Mouse (Mus musculus): ENCODE measurements around the gene Gm17359. TPM values are rescaled to one million over a fixed set of nuclear protein-coding genes. Genes with fewer than 3 reads are reported as not detected.

Gene Gm17359
- polyA plus RNA-seq, 1 experiment = not detected

DNA sequence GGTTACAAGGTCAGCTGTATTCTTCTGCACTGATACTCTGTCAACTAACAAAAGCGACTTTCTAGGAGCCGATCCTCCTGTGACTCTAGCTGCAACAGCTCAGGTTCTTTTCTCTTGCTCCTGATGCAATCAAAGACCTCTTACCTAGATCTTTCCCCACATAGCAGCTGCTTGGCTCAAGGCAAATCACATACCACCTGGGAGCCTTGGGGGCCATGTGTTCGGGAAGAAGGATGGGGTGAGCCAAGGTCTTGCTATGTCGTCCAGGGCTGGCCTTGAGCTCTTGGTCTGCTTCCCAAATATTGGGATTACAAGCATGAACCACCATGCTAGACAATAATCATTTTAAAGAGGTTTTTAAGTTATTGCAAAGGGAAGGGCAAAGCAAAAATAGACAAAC lies 39.2 kb upstream of the Gm17359 start:
- H3K27ac ChIP-seq (ENCODE audit: control insufficient read depth, insufficient read depth, low read depth, low read length, poor library complexity) = no peak overlapping the region
- WGBS = 86% methylated on average over 4 of the region's 4 CpGs
- no peaks in the 10 kb centered on the region for H3K4me1 ChIP-seq (ENCODE audit: control insufficient read depth, insufficient read depth, low read length)
- H3K4me3 ChIP-seq (replicated peaks; ENCODE audit: control insufficient read depth, low read depth, low read length) = no peak overlapping the region
- no peak for TF ChIP-seq POLR2A (IDR thresholded peaks at IDR 0.05; ENCODE audit: borderline replicate concordance, control insufficient read depth, low read depth, low read length)
- TF ChIP-seq CTCF (IDR thresholded peaks at IDR 0.05; ENCODE audit: control insufficient read depth, insufficient read depth, low read length) = no peak

DNA sequence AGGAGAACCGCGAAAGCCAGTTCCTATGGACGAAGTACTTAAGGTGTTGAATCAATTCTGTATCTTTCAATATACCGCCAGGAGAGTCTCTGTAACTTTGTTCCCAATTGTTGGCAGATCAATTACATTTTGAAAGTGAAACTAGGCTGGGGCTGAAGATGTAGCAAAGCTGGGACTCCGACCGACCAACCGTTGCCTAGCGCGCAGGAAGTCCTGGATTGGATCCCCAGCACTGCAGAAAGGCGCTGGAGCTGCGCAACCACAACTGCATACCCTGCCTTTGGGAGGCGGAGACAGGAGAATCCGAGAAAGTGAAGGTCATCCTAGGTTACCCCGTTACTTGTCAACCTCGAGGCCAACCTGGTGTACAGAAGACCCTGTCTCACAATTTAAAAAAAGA lies 37.1 kb upstream of the Gm17359 start:
- H3K27ac ChIP-seq (ENCODE audit: control insufficient read depth, insufficient read depth, low read depth, low read length, poor library complexity) = no peak overlapping the region
- H3K4me1 ChIP-seq (ENCODE audit: control insufficient read depth, insufficient read depth, low read length) = no peaks in the 10 kb centered on the region
- TF ChIP-seq CTCF (IDR thresholded peaks at IDR 0.05; ENCODE audit: control insufficient read depth, insufficient read depth, low read length) (no peak), POLR2A (IDR thresholded peaks at IDR 0.05; ENCODE audit: borderline replicate concordance, control insufficient read depth, low read depth, low read length) (no peak)
- H3K4me3 ChIP-seq (replicated peaks; ENCODE audit: control insufficient read depth, low read depth, low read length) = no peak overlapping the region
- WGBS = 89% methylated on average over 15 of the region's 15 CpGs

DNA sequence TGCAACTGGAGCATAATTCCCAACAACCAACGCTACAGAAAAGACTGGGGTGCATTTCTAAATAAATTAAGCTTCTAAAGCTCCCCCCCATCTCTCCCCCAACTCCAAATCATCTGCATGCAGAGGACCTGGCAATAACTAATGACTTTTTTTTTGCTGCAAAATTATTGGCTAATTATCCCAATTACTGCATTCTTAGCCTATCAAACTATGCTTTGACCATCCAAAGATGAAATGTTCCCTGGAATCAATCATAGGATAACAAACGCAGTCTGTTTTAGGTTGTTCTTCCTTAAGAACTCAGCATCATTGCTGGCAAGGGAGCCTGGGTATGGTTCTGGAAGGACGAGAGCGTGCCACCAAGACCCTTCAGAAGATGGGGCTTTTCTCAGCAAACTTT lies 27.9 kb upstream of the Gm17359 start:
- no peak overlapping the region for H3K27ac ChIP-seq (ENCODE audit: control insufficient read depth, insufficient read depth, low read depth, low read length, poor library complexity)
- no peak for TF ChIP-seq CTCF (IDR thresholded peaks at IDR 0.05; ENCODE audit: control insufficient read depth, insufficient read depth, low read length)
- TF ChIP-seq POLR2A (IDR thresholded peaks at IDR 0.05; ENCODE audit: borderline replicate concordance, control insufficient read depth, low read depth, low read length) = no peak
- 79% methylated on average over 4 of the region's 4 CpGs for WGBS
- no peak overlapping the region for H3K4me3 ChIP-seq (replicated peaks; ENCODE audit: control insufficient read depth, low read depth, low read length)
- H3K4me1 ChIP-seq (ENCODE audit: control insufficient read depth, insufficient read depth, low read length) = no peaks in the 10 kb centered on the region

DNA sequence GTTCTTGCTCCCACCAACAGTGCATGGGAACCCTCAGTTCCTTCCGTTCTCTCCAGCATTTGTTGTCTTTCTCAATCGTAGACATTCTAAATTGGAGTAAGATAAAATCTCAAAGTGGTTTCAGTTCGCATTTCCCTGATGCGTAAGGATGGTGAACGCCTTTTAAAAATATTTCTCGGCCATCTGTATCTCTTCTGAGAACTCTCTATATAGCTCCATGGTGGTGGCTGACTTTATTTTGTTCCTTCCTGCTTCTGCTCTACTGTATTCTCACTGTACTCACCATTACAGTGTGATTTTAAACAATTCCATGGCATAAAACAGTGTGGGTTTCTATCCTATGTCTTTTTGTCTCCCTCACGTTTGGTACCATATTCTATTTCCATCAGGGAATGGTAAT lies 26.3 kb upstream of the Gm17359 start:
- TF ChIP-seq POLR2A (IDR thresholded peaks at IDR 0.05; ENCODE audit: borderline replicate concordance, control insufficient read depth, low read depth, low read length) = no peak
- TF ChIP-seq CTCF (IDR thresholded peaks at IDR 0.05; ENCODE audit: control insufficient read depth, insufficient read depth, low read length) = no peak
- no peak overlapping the region for H3K27ac ChIP-seq (ENCODE audit: control insufficient read depth, insufficient read depth, low read depth, low read length, poor library complexity)
- 61% methylated on average over 7 of the region's 7 CpGs for WGBS
- no peak overlapping the region for H3K4me3 ChIP-seq (replicated peaks; ENCODE audit: control insufficient read depth, low read depth, low read length)
- no peaks in the 10 kb centered on the region for H3K4me1 ChIP-seq (ENCODE audit: control insufficient read depth, insufficient read depth, low read length)

DNA sequence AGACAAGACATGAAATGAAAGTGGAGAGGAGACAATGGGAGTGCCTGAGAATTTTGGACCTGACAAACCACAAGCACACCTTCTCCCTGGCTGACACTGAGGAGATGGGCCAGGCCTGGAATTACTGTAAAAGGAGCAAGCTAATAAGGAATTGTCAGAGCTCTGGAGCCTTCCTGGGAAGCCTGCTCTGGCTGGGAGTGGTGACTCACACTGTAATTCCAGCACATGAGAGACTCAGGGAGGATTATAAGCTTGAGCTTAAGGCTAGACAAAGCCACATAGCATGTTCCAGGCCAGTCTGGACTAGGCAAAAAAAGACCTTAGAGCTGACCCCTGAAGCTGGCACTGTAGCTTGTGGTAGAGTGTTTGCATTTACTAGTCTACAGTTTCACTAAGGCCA lies 24.6 kb upstream of the Gm17359 start:
- TF ChIP-seq POLR2A (IDR thresholded peaks at IDR 0.05; ENCODE audit: borderline replicate concordance, control insufficient read depth, low read depth, low read length) (no peak), CTCF (IDR thresholded peaks at IDR 0.05; ENCODE audit: control insufficient read depth, insufficient read depth, low read length) (no peak)
- Histone ChIP-seq H3K27ac (ENCODE audit: control insufficient read depth, insufficient read depth, low read depth, low read length, poor library complexity) (no peak overlapping the region), H3K4me3 (replicated peaks; ENCODE audit: control insufficient read depth, low read depth, low read length) (no peak overlapping the region), H3K4me1 (ENCODE audit: control insufficient read depth, insufficient read depth, low read length) (no peaks in the 10 kb centered on the region)

DNA sequence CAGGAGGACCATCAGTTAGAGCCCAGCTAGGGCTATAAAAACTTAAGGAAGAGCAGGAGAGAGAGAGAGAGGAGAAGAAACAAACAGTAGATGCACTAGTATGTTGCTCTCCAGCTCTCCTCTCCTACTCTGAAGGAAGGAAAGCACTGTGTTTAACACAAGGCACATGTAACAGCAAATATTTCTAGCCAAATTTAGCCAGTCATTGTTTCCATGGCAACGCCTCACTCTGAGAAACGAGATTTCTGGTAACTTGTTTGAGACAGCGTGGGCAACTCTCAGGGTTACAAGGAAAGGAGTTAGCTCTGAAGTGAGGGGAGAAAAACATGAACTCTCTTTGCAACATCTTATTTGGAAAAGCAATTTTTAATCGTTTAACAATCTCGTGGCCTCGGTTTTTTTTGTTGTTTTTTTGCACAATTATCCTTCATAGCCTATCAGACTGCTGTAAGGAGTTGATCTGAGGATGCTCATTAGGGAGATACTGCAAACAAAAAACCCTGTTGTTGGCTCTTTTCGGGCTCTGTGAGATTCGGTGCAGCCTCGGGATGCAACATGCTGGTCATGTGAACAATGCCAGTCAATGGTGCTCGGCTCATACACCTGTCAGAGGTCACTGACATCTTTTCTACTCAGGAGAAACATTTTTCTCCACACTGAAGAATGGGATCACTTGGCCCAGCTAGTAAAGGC lies 22.3 kb upstream of the Gm17359 start:
- TF ChIP-seq CTCF (IDR thresholded peaks at IDR 0.05; ENCODE audit: control insufficient read depth, insufficient read depth, low read length) = no peak
- TF ChIP-seq POLR2A (IDR thresholded peaks at IDR 0.05; ENCODE audit: borderline replicate concordance, control insufficient read depth, low read depth, low read length) = no peak
- WGBS = 64% methylated on average over 10 of the region's 10 CpGs
- no peaks in the 10 kb centered on the region for H3K4me1 ChIP-seq (ENCODE audit: control insufficient read depth, insufficient read depth, low read length)
- H3K4me3 ChIP-seq (replicated peaks; ENCODE audit: control insufficient read depth, low read depth, low read length) = no peak overlapping the region
- H3K27ac ChIP-seq (ENCODE audit: control insufficient read depth, insufficient read depth, low read depth, low read length, poor library complexity) = no peak overlapping the region

DNA sequence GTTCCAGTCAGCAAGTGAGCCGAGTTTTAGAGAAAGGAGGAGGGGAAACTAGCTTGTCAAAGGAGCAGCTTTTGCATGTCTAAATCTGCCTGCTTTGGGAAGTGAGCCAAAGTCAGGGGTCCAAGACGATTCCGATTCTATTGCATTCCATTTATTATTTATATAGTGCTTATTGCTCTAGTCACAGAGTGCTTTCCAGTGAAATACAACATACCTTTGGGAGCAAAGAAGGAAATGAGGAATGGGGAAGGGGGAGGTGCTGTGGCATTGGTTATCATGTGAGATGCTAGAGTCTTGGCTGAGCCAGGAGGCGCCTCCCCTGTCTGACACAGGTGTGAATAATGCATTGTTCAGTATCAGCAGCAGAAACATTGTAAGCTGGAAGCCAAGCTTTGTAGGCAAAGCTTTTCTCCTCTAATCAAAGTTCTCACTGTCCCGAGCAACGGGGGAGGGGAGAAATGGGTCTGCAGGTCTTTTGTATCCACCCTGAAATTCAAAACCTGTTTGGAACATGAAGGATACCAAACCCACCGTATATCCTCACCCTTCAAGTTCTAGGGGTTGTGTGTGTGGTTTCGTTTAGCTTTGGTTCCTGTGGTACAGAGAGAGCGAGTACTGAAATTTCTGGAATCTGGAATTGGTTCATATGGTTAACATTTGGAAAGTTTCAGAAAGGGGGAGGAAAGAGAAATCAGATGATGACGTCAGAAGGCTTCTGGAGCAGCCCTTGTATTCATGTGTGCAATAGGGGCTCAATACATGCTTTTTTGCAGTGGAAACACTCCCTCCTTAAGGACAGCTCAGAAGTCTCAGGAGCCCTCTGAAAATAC lies 11.5 kb upstream of the Gm17359 start:
- Histone ChIP-seq H3K4me1 (ENCODE audit: control insufficient read depth, insufficient read depth, low read length) (no peaks in the 10 kb centered on the region), H3K4me3 (replicated peaks; ENCODE audit: control insufficient read depth, low read depth, low read length) (no peak overlapping the region), H3K27ac (ENCODE audit: control insufficient read depth, insufficient read depth, low read depth, low read length, poor library complexity) (no peak overlapping the region)
- TF ChIP-seq CTCF (IDR thresholded peaks at IDR 0.05; ENCODE audit: control insufficient read depth, insufficient read depth, low read length) (no peak), POLR2A (IDR thresholded peaks at IDR 0.05; ENCODE audit: borderline replicate concordance, control insufficient read depth, low read depth, low read length) (no peak)
- WGBS = 65% methylated on average over 10 of the region's 10 CpGs

DNA sequence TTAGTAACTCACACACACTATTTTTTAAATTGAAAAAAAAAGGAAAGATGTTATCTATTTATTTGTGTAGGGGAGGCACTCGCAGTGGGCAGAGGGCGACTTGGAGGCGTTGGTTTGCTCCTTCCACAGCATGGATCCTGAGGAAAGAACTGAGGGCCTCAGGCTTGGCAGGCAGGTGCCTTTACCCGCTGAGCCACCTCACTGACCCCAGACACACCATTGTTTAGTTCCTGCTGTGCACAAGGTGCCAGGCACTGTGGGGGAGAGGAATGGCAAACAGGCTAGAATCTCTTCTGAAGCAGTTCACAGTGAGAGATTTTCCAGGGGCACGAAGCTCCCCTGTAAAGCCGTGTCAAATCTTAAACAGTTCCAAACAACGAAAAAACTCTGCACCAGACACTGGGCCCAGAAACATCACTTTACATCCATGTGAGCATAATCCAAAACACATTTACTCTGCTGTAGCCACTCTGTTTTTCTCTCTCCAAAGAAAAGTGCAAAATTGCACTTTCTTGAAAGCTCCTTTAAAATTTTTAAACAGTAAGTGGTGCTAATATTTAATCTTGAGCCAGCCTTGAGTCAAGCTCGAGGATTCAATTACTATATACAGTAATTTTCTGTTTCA lies 6.7 kb upstream of the Gm17359 start:
- Histone ChIP-seq H3K4me1 (ENCODE audit: control insufficient read depth, insufficient read depth, low read length) (no peaks in the 10 kb centered on the region), H3K4me3 (replicated peaks; ENCODE audit: control insufficient read depth, low read depth, low read length) (no peak overlapping the region), H3K27ac (ENCODE audit: control insufficient read depth, insufficient read depth, low read depth, low read length, poor library complexity) (no peak overlapping the region)
- 77% methylated on average over 8 of the region's 8 CpGs for WGBS
- TF ChIP-seq POLR2A (IDR thresholded peaks at IDR 0.05; ENCODE audit: borderline replicate concordance, control insufficient read depth, low read depth, low read length) (no peak), CTCF (IDR thresholded peaks at IDR 0.05; ENCODE audit: control insufficient read depth, insufficient read depth, low read length) (no peak)

Data from bone marrow, adult 2 months (tissue).